Mouse (Mus musculus): ENCODE results near the gene Arhgef12.

- TF ChIP-seq CTCF (IDR thresholded peaks at IDR 0.05) (no peak), POLR2A (IDR thresholded peaks at IDR 0.05; ENCODE audit: insufficient read depth, low read depth, low read length) (no peak), EP300 (IDR thresholded peaks at IDR 0.05; ENCODE audit: insufficient read depth, low read depth, low read length) (no peak)
Observed at GRCm38 (mm10) chr9:43083441-43084055, 23.5 kb downstream of the Arhgef12 start.

All from heart, adult 2 months (tissue).